Mouse (Mus musculus): ENCODE measurements around the gene Gm20481. TPM values are rescaled to one million over a fixed set of nuclear protein-coding genes. Genes with fewer than 3 reads are reported as not detected.
A peak's percentile ranks its signal among the peaks of the same experiment; 100 is the strongest.

Gene Gm20481
- polyA plus RNA-seq, 1 experiment, result not detected

DNA sequence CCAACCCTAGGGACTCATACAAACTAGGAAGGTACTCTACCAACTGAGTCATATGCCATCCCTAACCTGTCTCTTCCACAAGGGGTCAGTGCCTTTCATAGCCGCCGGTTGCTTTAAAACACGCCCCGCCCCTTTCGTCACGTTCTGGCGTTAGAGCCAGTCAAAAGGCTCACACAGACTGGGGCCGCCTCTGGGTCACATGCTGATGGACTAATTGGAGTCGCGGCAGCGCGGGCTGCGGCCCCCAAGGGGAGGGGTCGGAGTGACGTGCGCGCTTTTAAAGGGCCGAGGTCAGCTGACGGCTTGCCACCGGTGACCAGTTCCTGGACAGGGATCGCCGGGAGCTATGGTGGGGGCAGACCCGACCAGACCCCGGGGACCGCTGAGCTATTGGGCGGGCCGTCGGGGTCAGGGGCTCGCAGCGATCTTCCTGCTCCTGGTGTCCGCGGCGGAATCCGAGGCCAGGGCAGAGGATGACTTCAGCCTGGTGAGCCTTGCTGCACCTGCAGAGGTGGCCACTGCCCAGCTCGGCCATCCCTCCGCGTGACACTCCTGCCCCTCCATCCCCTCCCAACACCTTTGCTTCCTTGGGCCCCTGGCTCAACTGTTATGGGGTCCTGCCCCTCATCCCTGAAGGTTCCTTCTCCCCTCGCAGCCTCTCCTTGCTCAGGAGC lies 38.5 kb upstream of the Gm20481 start, which contains the start of gene Neu1:
Gene Neu1, plus strand, starts transcription at position 193 of the 674 bp plus-strand sequence.
- Histone ChIP-seq H3ac (ENCODE audit: control insufficient read depth, insufficient read length) (peak within 1 kb of the TSS; percentile 44), H3K79me2 (ENCODE audit: control insufficient read depth, insufficient read depth) (no peaks in the 10 kb centered on the region), H3K4me2 (ENCODE audit: low read depth) (peak within 1 kb of the TSS; percentile 99), H3K4me3 (peak within 1 kb of the TSS; percentile 59), H3K27me3 (ENCODE audit: control insufficient read depth, insufficient read depth, insufficient read length) (no peaks in the 10 kb centered on the region), H3K36me3 (ENCODE audit: control insufficient read depth, insufficient read depth) (peaks cover 4% of the 10 kb centered on the region)
- TF ChIP-seq MYOG (IDR thresholded peaks at IDR 0.05; ENCODE audit: control insufficient read depth in 1 of 3, insufficient read depth in 1 of 3, insufficient read length in 2 of 3, low read depth in 2 of 3) (no peak), MYOD1 (IDR thresholded peaks at IDR 0.05; ENCODE audit: control insufficient read depth in 1 of 3, insufficient read length in 2 of 3, low read depth in 2 of 3) (peak in 1 of 3 experiments; percentile 14), SRF (IDR thresholded peaks at IDR 0.05; ENCODE audit: control insufficient read depth, insufficient read length, low read depth) (peak; percentile 6), E2F4 (IDR thresholded peaks at IDR 0.05; ENCODE audit: insufficient read depth) (peak; percentile 56), POLR2AphosphoS2 (IDR thresholded peaks at IDR 0.05; ENCODE audit: insufficient read length, low read depth) (peak; percentile 83), POLR2A (IDR thresholded peaks at IDR 0.05; ENCODE audit: insufficient read length, low read depth) (peak; percentile 89), USF1 (IDR thresholded peaks at IDR 0.05; ENCODE audit: low read depth) (peak; percentile 91), TCF3 (IDR thresholded peaks at IDR 0.05; ENCODE audit: insufficient read length, low read depth) (no peak)

DNA sequence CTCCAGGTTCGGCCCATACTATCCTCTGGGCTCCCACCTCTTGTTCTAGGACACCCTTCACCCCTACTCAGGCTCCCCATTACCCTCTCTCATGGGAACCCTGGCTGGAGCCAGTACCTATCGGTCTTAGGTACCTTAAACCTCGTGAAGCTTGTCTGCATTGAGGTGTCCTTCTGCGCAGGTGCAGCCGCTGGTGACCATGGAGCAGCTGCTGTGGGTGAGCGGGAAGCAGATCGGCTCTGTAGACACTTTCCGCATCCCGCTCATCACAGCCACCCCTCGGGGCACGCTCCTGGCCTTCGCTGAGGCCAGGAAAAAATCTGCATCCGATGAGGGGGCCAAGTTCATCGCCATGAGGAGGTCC lies 38.0 kb upstream of the Gm20481 start:
- H3K79me2 ChIP-seq (ENCODE audit: control insufficient read depth, insufficient read depth), result no peaks in the 10 kb centered on the region
- no peaks in the 10 kb centered on the region for H3K27me3 ChIP-seq (ENCODE audit: control insufficient read depth, insufficient read depth, insufficient read length)
- peak overlapping the region; percentile 44 for H3ac ChIP-seq (ENCODE audit: control insufficient read depth, insufficient read length)
- H3K36me3 ChIP-seq (ENCODE audit: control insufficient read depth, insufficient read depth), result peaks cover 4% of the 10 kb centered on the region
- peak overlapping the region; percentile 59 for H3K4me3 ChIP-seq
- H3K4me2 ChIP-seq (ENCODE audit: low read depth), result peak overlapping the region; percentile 99
- TF ChIP-seq MYOG (IDR thresholded peaks at IDR 0.05; ENCODE audit: control insufficient read depth in 1 of 3, insufficient read depth in 1 of 3, insufficient read length in 2 of 3, low read depth in 2 of 3) (peak in 1 of 3 experiments; percentile 20), MAX (IDR thresholded peaks at IDR 0.05; ENCODE audit: low read depth) (no peak), TCF12 (IDR thresholded peaks at IDR 0.05; ENCODE audit: insufficient read depth, poor library complexity, severe bottlenecking) (no peak), REST (IDR thresholded peaks at IDR 0.05; ENCODE audit: insufficient read depth, insufficient read length) (no peak)

DNA sequence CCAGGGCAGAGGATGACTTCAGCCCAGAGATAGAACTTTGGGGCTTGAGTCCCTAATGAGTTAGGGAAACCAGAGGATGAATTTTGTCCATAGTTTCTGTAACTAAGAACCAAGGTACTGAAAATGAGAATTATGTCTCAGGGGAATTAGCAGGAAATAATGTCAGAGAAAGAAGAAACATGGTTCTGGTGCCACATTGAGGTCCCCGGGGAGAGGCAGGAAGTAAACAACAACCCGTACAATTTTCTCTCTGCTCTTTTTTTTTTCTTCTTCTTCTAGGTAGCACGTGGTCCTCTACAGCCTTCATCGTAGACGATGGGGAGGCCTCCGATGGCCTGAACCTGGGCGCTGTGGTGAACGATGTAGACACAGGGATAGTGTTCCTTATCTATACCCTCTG lies 37.4 kb upstream of the Gm20481 start:
- Histone ChIP-seq H3K4me3 (peak overlapping the region; percentile 59), H3K36me3 (ENCODE audit: control insufficient read depth, insufficient read depth) (peaks cover 4% of the 10 kb centered on the region), H3K4me2 (ENCODE audit: low read depth) (peak overlapping the region; percentile 99), H3K79me2 (ENCODE audit: control insufficient read depth, insufficient read depth) (no peaks in the 10 kb centered on the region), H3ac (ENCODE audit: control insufficient read depth, insufficient read length) (peak overlapping the region; percentile 44), H3K27me3 (ENCODE audit: control insufficient read depth, insufficient read depth, insufficient read length) (no peaks in the 10 kb centered on the region)
- no peak for TF ChIP-seq POLR2AphosphoS2 (IDR thresholded peaks at IDR 0.05; ENCODE audit: insufficient read length, low read depth)
- no peak for TF ChIP-seq POLR2A (IDR thresholded peaks at IDR 0.05; ENCODE audit: insufficient read length, low read depth)
- TF ChIP-seq TCF12 (IDR thresholded peaks at IDR 0.05; ENCODE audit: insufficient read depth, poor library complexity, severe bottlenecking), result no peak
- no peak for TF ChIP-seq E2F4 (IDR thresholded peaks at IDR 0.05; ENCODE audit: insufficient read depth)
- TF ChIP-seq TCF3 (IDR thresholded peaks at IDR 0.05; ENCODE audit: insufficient read length, low read depth), result no peak
- TF ChIP-seq MYOG (IDR thresholded peaks at IDR 0.05; ENCODE audit: control insufficient read depth in 1 of 3, insufficient read depth in 1 of 3, insufficient read length in 2 of 3, low read depth in 2 of 3), result no peak
- no peak for TF ChIP-seq SRF (IDR thresholded peaks at IDR 0.05; ENCODE audit: control insufficient read depth, insufficient read length, low read depth)
- TF ChIP-seq CEBPB (IDR thresholded peaks at IDR 0.05; ENCODE audit: insufficient read depth, poor library complexity, severe bottlenecking), result no peak
- no peak for TF ChIP-seq MAX (IDR thresholded peaks at IDR 0.05; ENCODE audit: low read depth)
- no peak for TF ChIP-seq REST (IDR thresholded peaks at IDR 0.05; ENCODE audit: insufficient read depth, insufficient read length)
- no peak for TF ChIP-seq MYOD1 (IDR thresholded peaks at IDR 0.05; ENCODE audit: control insufficient read depth in 1 of 3, insufficient read length in 2 of 3, low read depth in 2 of 3)
- no peak for TF ChIP-seq USF1 (IDR thresholded peaks at IDR 0.05; ENCODE audit: low read depth)

DNA sequence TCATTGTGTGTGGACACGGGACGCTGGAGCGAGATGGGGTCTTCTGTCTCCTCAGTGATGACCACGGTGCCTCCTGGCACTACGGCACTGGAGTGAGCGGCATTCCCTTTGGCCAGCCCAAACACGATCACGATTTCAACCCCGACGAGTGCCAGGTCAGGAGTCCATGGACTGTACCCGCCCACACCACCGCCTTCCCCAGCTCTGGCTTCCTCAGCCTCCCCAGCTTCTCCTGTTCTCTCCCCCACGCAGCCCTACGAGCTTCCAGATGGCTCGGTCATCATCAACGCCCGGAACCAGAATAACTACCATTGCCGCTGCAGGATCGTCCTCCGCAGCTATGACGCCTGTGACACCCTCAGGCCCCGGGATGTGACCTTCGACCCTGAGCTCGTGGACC lies 35.7 kb upstream of the Gm20481 start:
- TF ChIP-seq MAX (IDR thresholded peaks at IDR 0.05; ENCODE audit: low read depth) (no peak), REST (IDR thresholded peaks at IDR 0.05; ENCODE audit: insufficient read depth, insufficient read length) (no peak), E2F4 (IDR thresholded peaks at IDR 0.05; ENCODE audit: insufficient read depth) (no peak), POLR2AphosphoS2 (IDR thresholded peaks at IDR 0.05; ENCODE audit: insufficient read length, low read depth) (no peak), MYOG (IDR thresholded peaks at IDR 0.05; ENCODE audit: control insufficient read depth in 1 of 3, insufficient read depth in 1 of 3, insufficient read length in 2 of 3, low read depth in 2 of 3) (no peak), POLR2A (IDR thresholded peaks at IDR 0.05; ENCODE audit: insufficient read length, low read depth) (no peak), USF1 (IDR thresholded peaks at IDR 0.05; ENCODE audit: low read depth) (no peak), SRF (IDR thresholded peaks at IDR 0.05; ENCODE audit: control insufficient read depth, insufficient read length, low read depth) (no peak), TCF12 (IDR thresholded peaks at IDR 0.05; ENCODE audit: insufficient read depth, poor library complexity, severe bottlenecking) (no peak), CEBPB (IDR thresholded peaks at IDR 0.05; ENCODE audit: insufficient read depth, poor library complexity, severe bottlenecking) (no peak), TCF3 (IDR thresholded peaks at IDR 0.05; ENCODE audit: insufficient read length, low read depth) (no peak), MYOD1 (IDR thresholded peaks at IDR 0.05; ENCODE audit: control insufficient read depth in 1 of 3, insufficient read length in 2 of 3, low read depth in 2 of 3) (no peak)
- H3K4me3 ChIP-seq, result no peak overlapping the region
- H3ac ChIP-seq (ENCODE audit: control insufficient read depth, insufficient read length), result no peak overlapping the region
- H3K27me3 ChIP-seq (ENCODE audit: control insufficient read depth, insufficient read depth, insufficient read length), result no peaks in the 10 kb centered on the region
- no peaks in the 10 kb centered on the region for H3K79me2 ChIP-seq (ENCODE audit: control insufficient read depth, insufficient read depth)
- no peak overlapping the region for H3K4me2 ChIP-seq (ENCODE audit: low read depth)
- H3K36me3 ChIP-seq (ENCODE audit: control insufficient read depth, insufficient read depth), result peaks cover 4% of the 10 kb centered on the region

Measured in myocyte (in vitro differentiated cells).